Mouse (Mus musculus): Measurements from ENCODE around the gene Tmub1. TPM values are rescaled to one million over a fixed set of nuclear protein-coding genes. Genes with fewer than 3 reads are reported as not detected.
A peak's percentile ranks its signal among the peaks of the same experiment; 100 is the strongest.

The Tmub1 gene
- polyA plus RNA-seq, 1 experiment from 2014 or later, result 21.4 TPM

DNA sequence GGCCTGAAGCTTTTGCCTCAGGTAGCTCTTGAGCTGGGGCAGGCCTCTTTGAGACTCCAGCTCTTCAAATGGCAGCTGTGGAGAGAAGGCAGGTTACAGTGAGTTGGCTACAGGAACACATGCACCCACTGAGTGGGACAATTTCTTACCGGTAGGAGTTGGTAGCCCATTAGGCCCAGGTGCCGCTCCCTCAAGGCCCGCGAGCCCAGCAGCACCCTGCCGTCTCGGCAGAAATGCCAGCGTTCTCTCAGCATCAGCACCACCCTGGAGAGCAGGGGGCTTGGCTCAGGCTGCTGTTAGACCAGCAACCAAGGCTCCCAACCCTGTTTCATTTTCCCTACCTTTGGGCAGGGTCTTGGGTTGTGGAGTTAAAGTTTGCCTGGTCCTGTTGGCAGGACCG is 6.5 kb downstream of the Tmub1 start:
- Histone ChIP-seq H3K27me3 (no peaks in the 10 kb centered on the region), H3K27ac (replicated peaks) (no peak overlapping the region), H3K4me1 (peaks cover 18% of the 10 kb centered on the region), H3K9ac (no peak overlapping the region), H3K9me3 (replicated peaks) (no peaks in the 10 kb centered on the region), H3K4me2 (replicated peaks) (no peak overlapping the region), H3K36me3 (peaks cover 75% of the 10 kb centered on the region), H3K4me3 (replicated peaks) (no peak overlapping the region)
- 93% methylated on average over 8 of the region's 8 CpGs for WGBS
- ATAC-seq (ENCODE audit: insufficient number of reproducible peaks, low FRiP score, low TSS enrichment, low read depth), result no peak

DNA sequence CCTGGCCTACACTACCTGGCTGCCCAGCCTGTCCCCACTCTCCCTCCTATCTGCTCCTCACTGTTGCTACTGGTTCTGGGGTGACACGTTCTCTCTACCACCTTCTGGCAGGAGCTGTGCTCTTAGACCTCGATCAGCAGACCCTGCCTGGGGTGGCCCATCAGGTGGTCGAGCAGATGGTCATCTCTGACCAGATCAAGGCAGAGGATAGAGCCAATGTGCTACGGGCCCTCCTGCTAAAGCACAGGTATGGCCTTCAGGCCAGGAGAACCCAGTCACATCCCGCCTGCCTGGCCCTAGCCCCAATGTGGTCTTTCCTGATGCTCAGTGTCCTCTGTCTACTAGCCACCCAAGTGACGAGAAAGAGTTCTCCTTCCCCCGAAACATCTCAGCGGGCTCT is 13.7 kb downstream of the Tmub1 start:
- Histone ChIP-seq H3K27ac (replicated peaks) (no peak overlapping the region), H3K9ac (no peak overlapping the region), H3K9me3 (replicated peaks) (no peaks in the 10 kb centered on the region), H3K27me3 (no peaks in the 10 kb centered on the region), H3K4me3 (replicated peaks) (no peak overlapping the region), H3K4me1 (no peaks in the 10 kb centered on the region), H3K4me2 (replicated peaks) (no peak overlapping the region), H3K36me3 (peaks cover 97% of the 10 kb centered on the region)
- WGBS, result 92% methylated on average over 8 of the region's 8 CpGs
- ATAC-seq (ENCODE audit: insufficient number of reproducible peaks, low FRiP score, low TSS enrichment, low read depth), result no peak

DNA sequence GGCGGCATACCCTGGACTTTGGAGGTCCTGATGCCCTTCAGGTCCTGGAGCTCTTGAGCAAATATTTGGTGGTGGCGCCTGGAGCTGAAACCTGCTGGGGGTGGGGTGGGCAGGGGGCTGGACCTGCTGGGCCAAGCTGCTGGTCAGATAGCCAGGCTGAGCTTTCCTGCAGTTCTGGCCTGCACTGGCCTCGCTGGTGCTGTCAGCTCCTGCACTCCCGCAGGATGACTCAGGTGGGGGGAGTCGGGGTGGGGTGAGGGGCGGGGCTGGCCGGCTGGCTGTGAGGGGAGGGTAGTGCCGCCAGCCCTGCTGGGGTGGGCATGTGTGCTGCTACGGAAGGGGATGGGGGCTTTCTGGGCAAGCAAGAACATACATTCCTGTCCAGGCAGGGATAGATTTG is 19.1 kb downstream of the Tmub1 start:
- Histone ChIP-seq H3K27me3 (no peaks in the 10 kb centered on the region), H3K4me1 (peaks cover 41% of the 10 kb centered on the region), H3K36me3 (peaks cover 47% of the 10 kb centered on the region), H3K9me3 (replicated peaks) (no peaks in the 10 kb centered on the region), H3K4me2 (replicated peaks) (peak overlapping the region; percentile 34), H3K9ac (no peak overlapping the region), H3K27ac (replicated peaks) (0 out of 2 replicates have a peak overlapping the region, but pooled peaks have one; percentile 11), H3K4me3 (replicated peaks) (no peak overlapping the region)
- no peak for ATAC-seq (ENCODE audit: insufficient number of reproducible peaks, low FRiP score, low TSS enrichment, low read depth)
- 19% methylated on average over 9 of the region's 9 CpGs for WGBS

DNA sequence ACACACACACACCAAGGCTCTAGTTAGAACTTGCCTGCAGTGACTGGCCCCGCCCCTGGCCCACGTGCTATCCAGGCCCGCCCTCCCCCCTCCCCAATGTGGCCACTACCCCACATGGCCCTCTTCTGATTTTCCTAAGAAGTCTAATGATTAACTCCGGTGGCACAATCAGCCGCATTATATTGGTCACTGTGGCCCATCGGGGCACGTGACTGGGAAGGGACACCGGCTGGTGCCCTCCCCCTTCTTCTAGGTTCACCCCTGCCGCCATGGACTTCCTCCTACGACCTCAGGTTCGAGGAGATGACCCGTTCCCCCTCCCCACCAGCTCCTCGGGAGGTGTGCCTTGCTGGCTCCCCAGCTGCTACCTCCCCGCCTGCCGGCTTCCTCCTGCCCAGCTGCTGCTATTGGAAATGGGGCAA is 19.7 kb downstream of the Tmub1 start:
- H3K9me3 ChIP-seq (replicated peaks), result no peaks in the 10 kb centered on the region
- no peaks in the 10 kb centered on the region for H3K27me3 ChIP-seq
- no peak for ATAC-seq (ENCODE audit: insufficient number of reproducible peaks, low FRiP score, low TSS enrichment, low read depth)
- H3K4me3 ChIP-seq (replicated peaks), result no peak overlapping the region
- no peak overlapping the region for H3K9ac ChIP-seq
- H3K27ac ChIP-seq (replicated peaks), result 0 out of 2 replicates have a peak overlapping the region, but pooled peaks have one; percentile 11
- H3K4me2 ChIP-seq (replicated peaks), result peak overlapping the region; percentile 34
- H3K4me1 ChIP-seq, result peaks cover 42% of the 10 kb centered on the region
- peaks cover 41% of the 10 kb centered on the region for H3K36me3 ChIP-seq
- 8% methylated on average over 15 of the region's 15 CpGs for WGBS

DNA sequence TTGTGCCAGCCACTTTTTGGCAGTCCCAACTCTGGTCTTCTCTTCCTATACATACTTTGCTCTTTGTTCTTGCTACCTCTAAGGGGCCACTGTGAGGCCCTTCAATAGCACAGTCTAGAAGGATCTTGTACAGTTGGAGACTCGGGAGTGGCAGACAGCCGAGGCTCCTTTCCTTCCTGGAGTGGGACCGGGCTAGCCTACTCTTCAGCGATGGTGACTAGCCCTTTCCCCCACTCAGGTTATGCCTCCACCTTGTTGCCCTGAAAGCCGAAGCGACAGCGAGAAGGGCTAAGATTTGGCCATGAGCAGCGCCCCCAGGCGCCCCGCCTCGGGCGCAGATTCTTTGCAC is 20.4 kb downstream of the Tmub1 start:
- Histone ChIP-seq H3K27ac (replicated peaks) (no peak overlapping the region), H3K36me3 (peaks cover 34% of the 10 kb centered on the region), H3K9ac (no peak overlapping the region), H3K9me3 (replicated peaks) (no peaks in the 10 kb centered on the region), H3K4me2 (replicated peaks) (peak overlapping the region; percentile 84), H3K4me1 (peaks cover 50% of the 10 kb centered on the region), H3K4me3 (replicated peaks) (peak overlapping the region; percentile 59), H3K27me3 (no peaks in the 10 kb centered on the region)
- 22% methylated on average over 12 of the region's 12 CpGs for WGBS
- ATAC-seq (ENCODE audit: insufficient number of reproducible peaks, low FRiP score, low TSS enrichment, low read depth), result no peak

DNA sequence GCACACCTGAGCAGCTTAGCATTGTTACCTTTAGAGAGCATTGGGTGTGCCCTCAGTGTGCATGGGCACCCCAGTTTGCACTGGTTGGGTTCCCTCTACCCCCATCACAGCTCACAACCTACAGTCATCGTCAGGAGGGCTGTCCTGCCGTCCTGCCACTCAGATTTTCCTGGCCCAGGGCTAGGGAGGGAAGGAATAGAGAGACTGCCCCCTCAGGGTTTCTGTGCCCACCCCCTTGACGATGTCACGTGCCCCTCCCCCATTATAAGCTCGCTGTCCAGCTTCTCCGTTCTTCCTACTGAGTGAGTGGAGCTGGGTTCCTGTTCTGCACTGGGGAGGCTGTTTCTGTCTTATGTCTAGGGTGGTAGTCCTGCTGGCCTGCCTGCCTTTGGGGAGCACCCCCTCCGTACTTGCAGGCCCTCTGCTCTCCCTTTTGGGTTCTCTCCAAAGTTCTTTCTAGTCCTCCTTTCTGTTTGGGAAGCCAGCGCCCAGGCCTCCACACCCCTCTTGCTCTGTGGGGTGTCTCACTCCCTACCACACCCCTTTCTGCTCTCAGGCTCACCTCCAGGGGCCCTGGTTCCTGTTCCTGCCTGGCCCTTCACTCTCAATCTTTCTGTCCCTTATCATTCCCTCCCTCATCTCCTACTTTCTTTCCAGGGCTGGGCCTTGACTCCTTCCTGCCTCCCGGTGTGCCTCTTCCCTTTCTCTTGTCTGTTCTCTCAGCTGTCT is 20.9 kb downstream of the Tmub1 start:
- Histone ChIP-seq H3K4me2 (replicated peaks) (peak overlapping the region; percentile 84), H3K9me3 (replicated peaks) (no peaks in the 10 kb centered on the region), H3K36me3 (peaks cover 28% of the 10 kb centered on the region), H3K27me3 (no peaks in the 10 kb centered on the region), H3K4me1 (peaks cover 51% of the 10 kb centered on the region), H3K27ac (replicated peaks) (no peak overlapping the region), H3K9ac (no peak overlapping the region), H3K4me3 (replicated peaks) (peak overlapping the region; percentile 59)
- WGBS, result 12% methylated on average over 9 of the region's 9 CpGs
- no peak for ATAC-seq (ENCODE audit: insufficient number of reproducible peaks, low FRiP score, low TSS enrichment, low read depth)

DNA sequence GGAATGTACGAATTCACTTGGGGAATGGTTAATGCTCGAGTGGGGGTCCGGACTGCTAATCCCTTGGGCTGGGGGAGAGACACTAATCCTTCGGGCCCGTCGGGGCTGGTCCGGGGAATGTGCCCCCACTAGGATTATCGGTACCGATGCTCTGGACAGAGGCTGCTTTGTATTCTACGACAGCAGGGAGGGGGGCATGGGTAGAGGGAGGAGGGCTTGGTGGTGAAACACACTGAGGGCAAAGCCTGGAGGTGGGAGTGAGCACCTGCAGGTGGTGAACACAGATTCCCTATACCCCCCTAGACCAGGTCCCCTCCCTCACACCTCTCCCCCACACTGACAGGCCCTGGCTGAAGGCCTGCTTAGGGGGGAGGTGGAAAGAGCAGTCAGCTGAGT is 21.6 kb downstream of the Tmub1 start:
- whole genome bisulfite sequencing, result 1% methylated on average over 10 of the region's 10 CpGs
- Histone ChIP-seq H3K27ac (replicated peaks) (peak overlapping the region; percentile 93), H3K4me1 (peaks cover 51% of the 10 kb centered on the region), H3K36me3 (peaks cover 25% of the 10 kb centered on the region), H3K4me2 (replicated peaks) (peak overlapping the region; percentile 84), H3K9me3 (replicated peaks) (no peaks in the 10 kb centered on the region), H3K27me3 (no peaks in the 10 kb centered on the region), H3K9ac (peak overlapping the region; percentile 49), H3K4me3 (replicated peaks) (peak overlapping the region; percentile 59)
- ATAC-seq (ENCODE audit: insufficient number of reproducible peaks, low FRiP score, low TSS enrichment, low read depth), result no peak

DNA sequence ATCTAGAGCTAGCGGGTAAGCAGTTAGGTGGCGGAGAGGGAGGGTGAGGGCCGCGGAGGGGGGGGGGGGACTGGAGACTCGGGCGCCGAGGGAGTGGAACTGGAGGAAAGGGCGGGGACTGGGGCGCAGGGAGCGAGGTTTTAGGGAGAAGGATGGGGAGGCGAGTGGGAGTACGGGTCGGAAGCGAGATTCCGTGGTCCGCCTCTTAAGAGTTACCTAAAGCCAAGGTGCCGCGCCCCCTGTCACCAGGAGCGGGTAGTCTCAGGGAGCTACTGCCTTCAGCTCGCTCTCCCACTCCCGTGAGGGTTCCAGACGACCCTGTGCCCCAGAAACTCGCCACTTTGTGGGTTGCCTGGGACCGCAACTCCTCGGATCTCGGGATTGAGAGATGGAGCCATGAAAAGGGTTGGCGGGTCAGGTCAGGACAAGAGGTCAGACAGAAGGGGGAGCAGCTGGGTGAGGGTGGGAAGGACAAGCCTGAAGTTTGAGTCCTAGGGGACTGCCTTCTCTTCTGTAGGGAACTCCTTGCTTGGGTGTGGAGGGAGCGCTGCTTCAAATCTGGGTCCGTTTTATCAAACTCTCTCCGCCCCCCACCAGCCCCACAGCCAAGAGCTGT is 22.1 kb downstream of the Tmub1 start:
- peak overlapping the region; percentile 93 for H3K27ac ChIP-seq (replicated peaks)
- peaks cover 25% of the 10 kb centered on the region for H3K36me3 ChIP-seq
- H3K9ac ChIP-seq, result peak overlapping the region; percentile 49
- H3K4me1 ChIP-seq, result peaks cover 51% of the 10 kb centered on the region
- H3K4me2 ChIP-seq (replicated peaks), result peak overlapping the region; percentile 84
- H3K4me3 ChIP-seq (replicated peaks), result peak overlapping the region; percentile 59
- no peaks in the 10 kb centered on the region for H3K9me3 ChIP-seq (replicated peaks)
- H3K27me3 ChIP-seq, result no peaks in the 10 kb centered on the region
- WGBS, result under 1% methylated on average over 26 of the region's 30 CpGs
- ATAC-seq (ENCODE audit: insufficient number of reproducible peaks, low FRiP score, low TSS enrichment, low read depth), result no peak

DNA sequence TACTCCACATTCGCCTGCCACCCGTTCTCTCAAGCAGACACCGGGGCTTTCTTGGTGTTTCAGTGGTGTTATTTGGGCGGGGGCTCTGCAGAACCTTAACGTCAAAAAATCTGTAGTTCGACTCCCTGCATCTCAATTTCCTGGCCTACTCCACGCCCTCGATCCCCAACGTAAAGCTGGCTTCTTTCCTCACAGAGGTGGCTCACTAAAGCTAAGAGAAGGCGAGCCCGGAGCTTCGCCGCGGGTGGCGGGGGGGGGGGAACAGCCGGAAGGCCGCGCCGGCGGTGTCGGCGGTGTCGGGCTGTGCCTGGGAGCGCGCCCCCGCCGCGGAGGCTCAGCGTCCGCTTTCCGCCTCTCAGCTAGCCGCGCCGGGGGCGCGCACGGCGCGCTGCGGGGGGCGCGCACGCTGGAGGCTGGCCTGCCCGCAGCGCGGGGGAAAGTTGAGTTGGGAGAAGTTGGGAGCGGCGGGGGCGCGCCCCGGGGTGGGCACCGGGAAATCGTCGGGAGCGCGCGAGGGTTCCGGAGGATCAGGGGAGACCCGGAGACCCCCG is 22.7 kb downstream of the Tmub1 start:
- peak overlapping the region; percentile 49 for H3K9ac ChIP-seq
- peak overlapping the region; percentile 59 for H3K4me3 ChIP-seq (replicated peaks)
- H3K9me3 ChIP-seq (replicated peaks), result no peaks in the 10 kb centered on the region
- H3K36me3 ChIP-seq, result peaks cover 25% of the 10 kb centered on the region
- H3K4me1 ChIP-seq, result peaks cover 51% of the 10 kb centered on the region
- H3K27ac ChIP-seq (replicated peaks), result peak overlapping the region; percentile 93
- under 1% methylated on average over 58 of the region's 60 CpGs for WGBS
- ATAC-seq (ENCODE audit: insufficient number of reproducible peaks, low FRiP score, low TSS enrichment, low read depth), result peak; percentile 41; the same call in 1 of the 2 replicates
- H3K4me2 ChIP-seq (replicated peaks), result peak overlapping the region; percentile 84
- H3K27me3 ChIP-seq, result no peaks in the 10 kb centered on the region

DNA sequence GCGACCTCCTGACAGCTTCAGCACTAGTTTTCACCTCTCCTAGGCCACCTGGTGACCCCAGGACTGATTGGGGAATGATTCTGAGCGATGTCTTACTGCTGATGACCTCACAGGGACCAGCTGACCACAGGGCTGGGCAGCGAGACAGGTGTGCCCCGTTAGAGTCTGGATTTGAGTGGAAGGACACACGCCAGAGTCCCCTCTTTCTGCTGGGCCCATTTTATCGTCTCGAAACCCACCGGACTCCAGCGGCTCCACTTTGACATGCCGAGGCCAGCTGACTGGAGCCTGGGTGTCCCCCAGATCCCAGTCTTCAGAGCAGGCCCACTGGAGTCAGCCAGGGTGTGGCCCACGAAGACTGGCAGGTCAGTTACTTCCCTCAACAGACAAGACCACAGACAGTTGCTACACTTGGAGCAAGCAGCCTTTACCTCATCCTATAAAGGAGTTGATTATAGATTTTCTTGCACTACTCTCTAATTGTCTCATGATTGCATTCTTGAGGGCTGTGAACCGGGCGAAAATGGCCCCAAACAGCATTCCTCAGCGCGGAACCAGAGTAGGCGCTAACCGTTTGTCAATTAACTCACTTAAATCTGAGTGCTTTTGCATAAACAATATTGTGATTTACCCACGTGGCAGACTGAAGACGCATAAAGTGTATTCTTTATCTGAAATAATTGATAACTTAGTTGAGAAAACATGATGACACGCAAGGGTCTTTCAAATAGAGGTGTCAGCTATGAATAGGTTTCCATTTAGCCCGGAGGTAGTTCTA is 23.5 kb downstream of the Tmub1 start:
- Histone ChIP-seq H3K4me1 (peaks cover 51% of the 10 kb centered on the region), H3K4me3 (replicated peaks) (peak overlapping the region; percentile 59), H3K9ac (peak overlapping the region; percentile 49), H3K9me3 (replicated peaks) (no peaks in the 10 kb centered on the region), H3K27ac (replicated peaks) (peak overlapping the region; percentile 93), H3K4me2 (replicated peaks) (peak overlapping the region; percentile 84), H3K27me3 (no peaks in the 10 kb centered on the region), H3K36me3 (peaks cover 25% of the 10 kb centered on the region)
- ATAC-seq (ENCODE audit: insufficient number of reproducible peaks, low FRiP score, low TSS enrichment, low read depth), result peak; percentile 3; the same call in 1 of the 2 replicates
- 9% methylated on average over 21 of the region's 21 CpGs for WGBS

All from embryonic facial prominence, embryonic 15.5 days (tissue).